Mouse (Mus musculus): Measurements from ENCODE around the gene Dpf2. TPM values are rescaled to one million over a fixed set of nuclear protein-coding genes. Genes with fewer than 3 reads are reported as not detected.
A peak's percentile ranks its signal among the peaks of the same experiment; 100 is the strongest.

Gene Dpf2
- polyA plus RNA-seq, 1 experiment from 2014 or later: 225 TPM

DNA sequence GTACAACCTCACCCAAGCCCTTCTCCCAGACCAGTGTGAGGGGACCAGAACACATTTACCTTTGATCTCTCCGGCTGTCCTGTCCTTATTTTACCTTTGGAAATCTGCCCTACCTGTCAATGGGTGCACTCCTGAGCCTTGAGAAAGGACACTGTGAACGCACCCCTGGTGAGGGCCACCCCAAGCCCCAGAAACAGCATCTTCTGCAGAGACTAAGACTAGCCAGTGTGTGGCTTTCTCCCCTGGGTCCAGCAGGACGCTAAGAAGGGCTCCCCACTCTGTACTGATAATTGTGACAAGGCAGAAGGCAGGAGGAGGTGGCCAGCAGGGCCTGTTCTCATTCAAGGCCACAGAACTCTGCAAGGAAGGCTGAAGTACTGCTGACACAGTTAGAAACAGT is 33.9 kb downstream of the Dpf2 start:
- Histone ChIP-seq H3K36me3 (ENCODE audit: control insufficient read depth, insufficient read depth, low read length) (no peaks in the 10 kb centered on the region), H3K9me3 (ENCODE audit: control insufficient read depth, low read length) (no peaks in the 10 kb centered on the region), H3K4me1 (ENCODE audit: control insufficient read depth, insufficient read depth, low read length) (peaks cover 11% of the 10 kb centered on the region; the same call in 1 of the 2 replicates), H3K4me3 (ENCODE audit: low read depth, low read length) (no peak overlapping the region), H3K4me2 (ENCODE audit: low read depth) (no peak overlapping the region), H3K27ac (ENCODE audit: low read depth, low read length) (no peak overlapping the region), H3K27me3 (ENCODE audit: control insufficient read depth, insufficient read depth, low read length) (no peaks in the 10 kb centered on the region), H3K9ac (ENCODE audit: low read length) (no peak overlapping the region)
- DNase-seq (ENCODE audit: low spot score) (no peak), ATAC-seq (ENCODE audit: insufficient read depth, low FRiP score, low TSS enrichment) (no peak)
- WGBS: 76% methylated on average over 3 of the region's 3 CpGs

DNA sequence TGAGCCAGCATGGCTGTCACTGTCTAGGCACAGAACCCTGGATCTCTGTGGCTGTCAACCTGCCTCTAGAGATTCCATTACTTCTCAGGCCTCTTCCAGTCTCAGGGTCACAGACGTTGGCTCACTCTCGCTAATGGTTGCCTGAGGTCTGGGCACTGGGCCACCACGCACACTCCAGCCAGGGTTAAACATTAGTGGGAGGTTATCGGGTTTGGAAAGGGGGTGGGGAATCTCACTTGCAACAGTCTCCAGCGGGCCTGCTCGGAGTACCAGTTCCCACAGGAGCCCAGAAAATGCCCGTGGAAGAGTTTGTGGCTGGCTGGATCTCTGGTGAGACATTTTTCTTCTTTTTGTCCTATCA is 34.5 kb downstream of the Dpf2 start:
- no peaks in the 10 kb centered on the region for H3K27me3 ChIP-seq (ENCODE audit: control insufficient read depth, insufficient read depth, low read length)
- H3K4me2 ChIP-seq (ENCODE audit: low read depth): no peak overlapping the region
- H3K36me3 ChIP-seq (ENCODE audit: control insufficient read depth, insufficient read depth, low read length): no peaks in the 10 kb centered on the region
- H3K4me1 ChIP-seq (ENCODE audit: control insufficient read depth, insufficient read depth, low read length): peaks cover 12% of the 10 kb centered on the region; the same call in 1 of the 2 replicates
- no peak overlapping the region for H3K27ac ChIP-seq (ENCODE audit: low read depth, low read length)
- DNase-seq (ENCODE audit: low spot score): no peak
- H3K9me3 ChIP-seq (ENCODE audit: control insufficient read depth, low read length): no peaks in the 10 kb centered on the region
- no peak for ATAC-seq (ENCODE audit: insufficient read depth, low FRiP score, low TSS enrichment)
- WGBS: 82% methylated on average over 7 of the region's 7 CpGs
- no peak overlapping the region for H3K9ac ChIP-seq (ENCODE audit: low read length)
- no peak overlapping the region for H3K4me3 ChIP-seq (ENCODE audit: low read depth, low read length)

GRCm38 (mm10) chr19:5877618-5878361 is 35.0 kb downstream of the Dpf2 start, which contains the start of gene Slc25a45:
Slc25a45 (plus strand) TSS chr19:5877808.
- Histone ChIP-seq H3K9ac (ENCODE audit: low read length) (no peak within 1 kb of the TSS), H3K9me3 (ENCODE audit: control insufficient read depth, low read length) (no peaks in the 10 kb centered on the region), H3K4me2 (ENCODE audit: low read depth) (no peak within 1 kb of the TSS), H3K4me1 (ENCODE audit: control insufficient read depth, insufficient read depth, low read length) (peaks cover 12% of the 10 kb centered on the region; the same call in 1 of the 2 replicates), H3K27ac (ENCODE audit: low read depth, low read length) (no peak within 1 kb of the TSS), H3K36me3 (ENCODE audit: control insufficient read depth, insufficient read depth, low read length) (no peaks in the 10 kb centered on the region), H3K27me3 (ENCODE audit: control insufficient read depth, insufficient read depth, low read length) (no peaks in the 10 kb centered on the region), H3K4me3 (ENCODE audit: low read depth, low read length) (no peak within 1 kb of the TSS)
- DNase-seq (ENCODE audit: low spot score): peak; percentile 75
- ATAC-seq (ENCODE audit: insufficient read depth, low FRiP score, low TSS enrichment): peak; percentile 50; the same call in 1 of the 2 replicates
- WGBS: 56% methylated on average over 15 of the region's 15 CpGs

- Histone ChIP-seq H3K27me3 (ENCODE audit: control insufficient read depth, insufficient read depth, low read length) (no peaks in the 10 kb centered on the region), H3K4me2 (ENCODE audit: low read depth) (peak within 1 kb of the TSS; percentile 66), H3K4me3 (ENCODE audit: low read depth, low read length) (peak within 1 kb of the TSS; percentile 80), H3K9ac (ENCODE audit: low read length) (peak within 1 kb of the TSS; percentile 78), H3K27ac (ENCODE audit: low read depth, low read length) (peak within 1 kb of the TSS; percentile 34; the same call in 1 of the 2 replicates), H3K4me1 (ENCODE audit: control insufficient read depth, insufficient read depth, low read length) (peaks cover 20% of the 10 kb centered on the region), H3K9me3 (ENCODE audit: control insufficient read depth, low read length) (no peaks in the 10 kb centered on the region), H3K36me3 (ENCODE audit: control insufficient read depth, insufficient read depth, low read length) (no peaks in the 10 kb centered on the region; the same call in 1 of the 2 replicates)
- ATAC-seq (ENCODE audit: insufficient read depth, low FRiP score, low TSS enrichment) (peak; percentile 87), DNase-seq (ENCODE audit: low spot score) (peak; percentile 93)
- WGBS: under 1% methylated on average over 37 of the region's 37 CpGs
Observed at GRCm38 (mm10) chr19:5874969-5875480, 37.8 kb downstream of the Dpf2 start, which contains the start of gene Frmd8. Frmd8 (minus strand) TSS chr19:5875274.

GRCm38 (mm10) chr19:5874391-5874968 is 38.3 kb downstream of the Dpf2 start:
- DNase-seq (ENCODE audit: low spot score): no peak
- no peaks in the 10 kb centered on the region for H3K9me3 ChIP-seq (ENCODE audit: control insufficient read depth, low read length)
- 14% methylated on average over 13 of the region's 13 CpGs for WGBS
- H3K4me3 ChIP-seq (ENCODE audit: low read depth, low read length): peak overlapping the region; percentile 80
- H3K4me2 ChIP-seq (ENCODE audit: low read depth): peak overlapping the region; percentile 66
- ATAC-seq (ENCODE audit: insufficient read depth, low FRiP score, low TSS enrichment): no peak
- no peaks in the 10 kb centered on the region for H3K27me3 ChIP-seq (ENCODE audit: control insufficient read depth, insufficient read depth, low read length)
- H3K27ac ChIP-seq (ENCODE audit: low read depth, low read length): no peak overlapping the region
- H3K4me1 ChIP-seq (ENCODE audit: control insufficient read depth, insufficient read depth, low read length): peaks cover 20% of the 10 kb centered on the region
- peak overlapping the region; percentile 78 for H3K9ac ChIP-seq (ENCODE audit: low read length)
- no peaks in the 10 kb centered on the region; the same call in 1 of the 2 replicates for H3K36me3 ChIP-seq (ENCODE audit: control insufficient read depth, insufficient read depth, low read length)

GRCm38 (mm10) chr19:5872931-5873556 is 39.8 kb downstream of the Dpf2 start:
- Histone ChIP-seq H3K4me2 (ENCODE audit: low read depth) (no peak overlapping the region), H3K27me3 (ENCODE audit: control insufficient read depth, insufficient read depth, low read length) (no peaks in the 10 kb centered on the region), H3K36me3 (ENCODE audit: control insufficient read depth, insufficient read depth, low read length) (peaks cover 2% of the 10 kb centered on the region; the same call in 1 of the 2 replicates), H3K4me1 (ENCODE audit: control insufficient read depth, insufficient read depth, low read length) (peaks cover 20% of the 10 kb centered on the region), H3K9me3 (ENCODE audit: control insufficient read depth, low read length) (no peaks in the 10 kb centered on the region), H3K27ac (ENCODE audit: low read depth, low read length) (no peak overlapping the region), H3K9ac (ENCODE audit: low read length) (no peak overlapping the region), H3K4me3 (ENCODE audit: low read depth, low read length) (no peak overlapping the region)
- 92% methylated on average over 19 of the region's 19 CpGs for WGBS
- ATAC-seq (ENCODE audit: insufficient read depth, low FRiP score, low TSS enrichment) (no peak), DNase-seq (ENCODE audit: low spot score) (no peak)

DNA sequence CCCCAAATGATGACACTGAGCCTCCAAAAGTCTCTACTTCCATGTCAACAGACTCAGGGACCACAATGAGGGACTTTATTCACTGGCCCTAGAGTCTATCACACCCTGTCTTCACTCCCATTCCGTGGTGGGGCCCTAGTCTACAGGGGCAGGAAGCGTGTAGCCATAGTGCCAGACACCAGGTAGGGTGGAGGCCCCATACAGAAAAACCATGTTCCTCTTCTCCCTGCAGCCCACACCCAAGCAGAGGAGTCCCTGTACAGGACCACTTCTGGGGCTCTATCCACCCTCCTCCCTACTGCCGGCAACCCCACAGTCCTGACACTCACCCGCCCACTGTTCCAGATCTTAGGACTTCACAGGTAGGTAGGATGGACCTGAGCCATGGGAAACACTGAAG is 40.3 kb downstream of the Dpf2 start:
- no peak overlapping the region for H3K4me2 ChIP-seq (ENCODE audit: low read depth)
- H3K27me3 ChIP-seq (ENCODE audit: control insufficient read depth, insufficient read depth, low read length): no peaks in the 10 kb centered on the region
- ATAC-seq (ENCODE audit: insufficient read depth, low FRiP score, low TSS enrichment): no peak
- DNase-seq (ENCODE audit: low spot score): no peak
- no peak overlapping the region for H3K27ac ChIP-seq (ENCODE audit: low read depth, low read length)
- H3K9me3 ChIP-seq (ENCODE audit: control insufficient read depth, low read length): no peaks in the 10 kb centered on the region
- WGBS: 92% methylated on average over 4 of the region's 4 CpGs
- peaks cover 20% of the 10 kb centered on the region for H3K4me1 ChIP-seq (ENCODE audit: control insufficient read depth, insufficient read depth, low read length)
- H3K4me3 ChIP-seq (ENCODE audit: low read depth, low read length): no peak overlapping the region
- H3K9ac ChIP-seq (ENCODE audit: low read length): no peak overlapping the region
- H3K36me3 ChIP-seq (ENCODE audit: control insufficient read depth, insufficient read depth, low read length): peaks cover 2% of the 10 kb centered on the region; the same call in 1 of the 2 replicates

DNA sequence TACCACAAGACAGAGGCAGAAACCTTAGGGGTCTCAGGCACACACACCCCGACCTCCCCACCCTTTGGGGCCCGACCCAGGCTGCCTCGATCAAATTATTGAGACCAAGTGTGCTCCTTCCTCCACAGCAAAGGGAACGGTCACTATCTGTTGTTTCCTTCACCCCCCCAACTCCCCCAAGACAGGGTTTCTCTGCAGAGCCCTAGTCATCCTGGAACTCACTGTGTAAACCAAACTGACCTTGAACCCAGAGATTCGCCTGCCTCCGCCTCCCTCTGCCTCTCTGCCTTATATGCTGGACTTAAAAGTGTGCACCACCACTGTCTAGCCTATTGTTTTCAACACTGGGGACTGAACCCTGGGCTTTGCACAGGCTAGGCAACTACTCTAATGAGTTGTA is 41.1 kb downstream of the Dpf2 start:
- Histone ChIP-seq H3K36me3 (ENCODE audit: control insufficient read depth, insufficient read depth, low read length) (peaks cover 2% of the 10 kb centered on the region; the same call in 1 of the 2 replicates), H3K4me1 (ENCODE audit: control insufficient read depth, insufficient read depth, low read length) (peaks cover 20% of the 10 kb centered on the region), H3K27me3 (ENCODE audit: control insufficient read depth, insufficient read depth, low read length) (no peaks in the 10 kb centered on the region), H3K4me2 (ENCODE audit: low read depth) (0 out of 2 replicates have a peak overlapping the region, but pooled peaks have one; percentile 14), H3K9me3 (ENCODE audit: control insufficient read depth, low read length) (no peaks in the 10 kb centered on the region), H3K9ac (ENCODE audit: low read length) (peak overlapping the region; percentile 44; the same call in 1 of the 2 replicates), H3K27ac (ENCODE audit: low read depth, low read length) (no peak overlapping the region), H3K4me3 (ENCODE audit: low read depth, low read length) (no peak overlapping the region)
- ATAC-seq (ENCODE audit: insufficient read depth, low FRiP score, low TSS enrichment) (no peak), DNase-seq (ENCODE audit: low spot score) (no peak)
- WGBS: 50% methylated on average over 6 of the region's 6 CpGs

Data from neural tube, embryonic 11.5 days (tissue).